Mouse (Mus musculus) megakaryocyte, embryonic 14.5 days (primary cell): ENCODE results near the gene Sf1.

Experiments
- FLI1 ChIP-seq: IDR thresholded peaks from 2 replicates; pipeline ENCODE4 v1.6.1; 2012; ENCODE audit warnings: low read length, inconsistent platforms, mixed read lengths
- GATA1 ChIP-seq: IDR thresholded peaks from 3 replicates; pipeline ENCODE4 v1.6.1; 2012; ENCODE audit warnings: mixed read lengths, low read length, inconsistent platforms, borderline replicate concordance

DNA sequence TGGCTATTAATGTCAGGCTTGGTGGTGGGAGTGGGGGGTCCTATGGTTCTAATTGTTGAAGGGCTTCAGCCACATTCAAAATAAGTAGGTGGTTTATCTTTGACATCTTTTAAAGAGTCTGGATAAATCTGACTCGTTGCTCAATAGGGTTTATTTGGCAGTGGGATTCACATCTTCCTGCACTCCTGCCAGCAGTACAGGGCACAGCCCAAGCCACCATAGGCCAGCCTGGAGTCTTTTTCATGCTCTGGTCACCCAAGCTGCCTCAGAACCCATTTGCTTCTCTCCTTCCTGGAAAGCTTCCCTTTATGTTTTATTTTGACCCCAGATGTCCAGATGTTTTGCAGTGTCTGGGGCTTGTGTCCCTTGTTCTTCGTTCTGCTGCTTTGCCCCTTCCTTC, 13.2 kb downstream of the Sf1 start:
- TF ChIP-seq GATA1 (no peak), FLI1 (no peak)
